Mouse (Mus musculus) cerebellum, adult 2 months (tissue): ENCODE measurements around the gene Kif5c. TPM values are rescaled to one million over a fixed set of nuclear protein-coding genes. Genes with fewer than 3 reads are reported as not detected.

ENCODE experiments used
- DNase-seq, 2 experiments: peaks; one replicate each; pipeline ENCODE4 v3.0.0; 2021
- H3K27ac ChIP-seq: fragments of 200-500 bp; 2 replicates; pipeline ENCODE4 v1.5.1; 2012; ENCODE audit warnings: low read length, control low read depth, inconsistent platforms; ENCODE audit not compliant: insufficient read depth
- H3K27me3 ChIP-seq: fragments of 200-500 bp; 2 replicates; pipeline ENCODE4 v1.6.1; 2012; ENCODE audit warnings: inconsistent platforms, mild to moderate bottlenecking, low read length, moderate library complexity; ENCODE audit not compliant: control insufficient read depth, insufficient read depth
- H3K4me1 ChIP-seq: fragments of 200-500 bp; 2 replicates; pipeline ENCODE4 v1.6.1; 2011; ENCODE audit warnings: low read length; ENCODE audit not compliant: control insufficient read depth, insufficient read depth
- H3K4me3 ChIP-seq: fragments of 200-500 bp; replicated peaks from 2 replicates; pipeline ENCODE3; 2011; ENCODE audit warnings: mild to moderate bottlenecking, low read depth, low read length, control low read depth; ENCODE audit not compliant: insufficient read depth
- CTCF ChIP-seq: fragments of 200-500 bp; IDR thresholded peaks from 2 replicates; pipeline ENCODE4 v1.5.1; 2011; ENCODE audit warnings: low read depth, mild to moderate bottlenecking, control low read depth, low read length, moderate library complexity, borderline replicate concordance; ENCODE audit not compliant: insufficient read depth
- POLR2A ChIP-seq: fragments of 200-500 bp; IDR thresholded peaks from 2 replicates; pipeline ENCODE4 v1.6.1; 2011; ENCODE audit warnings: low read length, control low read depth, borderline replicate concordance; ENCODE audit not compliant: insufficient read depth
- WGBS: fragments of 180-500 bp; shearing (Covaris S2); methylation state at CpG from one replicate; pipeline ENCODE4 v1.1.7; 2018; 5-methylcytosine and 5-hydroxymethylcytosine counted together
- polyA plus RNA-seq: library from polyadenylated mRNA; depleted of rRNA; stranded (reverse); fragments of >200 nt; gene quantifications from 2 replicates; pipeline ENCODE4 v1.2.3, GENCODE M21; 2012

Gene Kif5c
- polyA plus RNA-seq, 1 experiment: 257 TPM

DNA sequence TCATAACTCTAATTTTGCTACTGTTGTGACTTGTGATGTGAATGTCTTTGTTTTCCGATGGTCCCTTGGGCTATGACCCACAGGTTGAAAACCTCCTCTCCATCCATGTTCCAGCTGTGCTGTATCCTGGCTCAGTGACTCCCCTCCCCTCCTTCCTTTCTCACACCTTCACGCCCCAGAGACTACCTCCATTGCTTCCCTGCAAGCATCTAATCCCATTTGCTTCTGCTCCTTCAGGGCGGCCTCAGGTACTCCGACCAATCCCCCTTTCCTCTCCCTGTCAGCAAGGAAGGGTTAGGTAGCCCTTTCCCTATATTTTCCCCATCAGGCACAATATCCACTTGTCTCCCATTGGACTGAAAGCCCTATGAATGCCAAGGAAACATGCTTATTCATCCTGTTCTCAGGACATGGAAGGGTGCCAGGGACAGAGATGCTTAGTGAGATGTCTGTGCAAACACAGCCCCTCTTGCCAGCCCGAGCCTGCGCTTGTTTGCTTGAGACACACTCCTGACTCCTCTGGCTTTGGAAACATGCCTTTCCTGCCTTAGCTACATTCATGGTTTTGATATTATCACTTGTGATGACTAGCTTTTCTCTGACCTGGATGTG is 9.1 kb downstream of the Kif5c start:
- peaks cover 40% of the 10 kb centered on the region for H3K4me1 ChIP-seq
- H3K27me3 ChIP-seq: no peaks in the 10 kb centered on the region
- no peak for TF ChIP-seq CTCF
- no peak for TF ChIP-seq POLR2A
- WGBS: 21% methylated on average over 6 of the region's 6 CpGs
- no peak overlapping the region for H3K4me3 ChIP-seq
- peak overlapping the region; percentile 51 for H3K27ac ChIP-seq
- peak; percentile 71 to 90 for DNase-seq

DNA sequence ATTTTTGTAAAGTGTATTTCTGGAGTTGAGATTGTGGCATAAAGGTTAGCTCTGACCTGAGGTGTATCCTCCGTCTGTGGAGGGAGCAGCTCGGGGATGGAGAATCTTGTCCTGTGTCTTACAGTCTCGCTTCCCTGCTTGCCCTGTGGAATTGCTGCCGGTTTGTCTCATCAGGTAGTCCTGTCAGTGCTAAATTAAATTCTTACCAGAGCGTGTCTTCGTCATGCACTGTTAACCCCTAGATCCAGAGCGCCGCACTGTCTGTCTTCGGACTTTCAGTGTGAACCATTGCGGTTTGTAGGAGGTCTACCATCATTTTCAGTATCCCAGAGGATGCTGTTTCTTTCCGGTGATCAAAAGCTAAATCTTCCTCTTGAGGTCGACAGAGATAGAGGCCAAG is 10.1 kb downstream of the Kif5c start:
- WGBS: 58% methylated on average over 12 of the region's 12 CpGs
- peak in 1 of 2 experiments; percentile 45 for DNase-seq
- Histone ChIP-seq H3K4me1 (peaks cover 42% of the 10 kb centered on the region), H3K27ac (no peak overlapping the region), H3K27me3 (no peaks in the 10 kb centered on the region), H3K4me3 (no peak overlapping the region)
- TF ChIP-seq CTCF (no peak), POLR2A (no peak)

DNA sequence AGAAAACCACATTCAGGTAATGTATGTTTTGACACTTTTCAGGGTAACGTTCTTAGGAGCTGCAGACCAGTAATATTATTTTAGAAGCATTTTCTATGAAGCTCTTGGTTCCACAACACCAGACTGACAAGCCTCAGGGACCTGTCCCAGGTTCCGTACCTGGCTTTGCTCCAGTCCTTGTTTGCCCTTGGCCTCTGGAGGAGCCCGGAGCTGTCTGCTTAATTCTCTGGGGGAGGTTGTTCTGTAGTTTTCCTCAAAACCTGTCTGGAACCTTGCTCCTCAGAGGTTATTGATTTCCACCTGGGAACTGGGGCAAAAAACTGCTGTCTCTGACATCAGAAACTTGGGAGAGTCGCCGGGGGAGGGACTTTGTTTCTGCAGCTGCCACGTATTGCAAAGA is 11.5 kb downstream of the Kif5c start:
- peak; percentile 52 to 53 for DNase-seq
- WGBS: 58% methylated on average over 6 of the region's 6 CpGs
- Histone ChIP-seq H3K27ac (no peak overlapping the region), H3K4me1 (peaks cover 42% of the 10 kb centered on the region), H3K27me3 (no peaks in the 10 kb centered on the region), H3K4me3 (no peak overlapping the region)
- TF ChIP-seq POLR2A: no peak
- TF ChIP-seq CTCF: no peak

DNA sequence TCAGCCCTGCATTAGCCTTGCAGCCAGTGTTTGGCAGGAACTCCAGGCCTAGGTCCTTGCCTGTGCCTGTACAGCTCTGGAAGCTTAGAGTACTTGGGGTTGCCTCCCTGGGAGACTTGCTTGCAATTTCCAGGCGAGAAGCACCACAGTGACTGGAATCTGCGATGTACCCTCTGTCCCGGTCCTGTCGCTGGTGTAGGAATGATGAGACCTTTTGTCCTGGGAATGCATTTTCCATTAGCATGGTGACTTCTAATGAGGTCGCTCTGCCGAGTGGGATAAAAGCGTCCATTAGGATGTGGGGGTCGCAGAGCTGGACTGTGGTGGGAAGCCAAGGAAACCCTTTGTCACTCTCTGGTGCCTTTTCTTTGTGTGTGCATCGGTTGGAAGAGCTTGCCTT is 14.1 kb downstream of the Kif5c start:
- 43% methylated on average over 9 of the region's 9 CpGs for WGBS
- Histone ChIP-seq H3K4me1 (peaks cover 33% of the 10 kb centered on the region), H3K27me3 (no peaks in the 10 kb centered on the region), H3K27ac (no peak overlapping the region), H3K4me3 (no peak overlapping the region)
- no peak for DNase-seq
- TF ChIP-seq POLR2A (no peak), CTCF (no peak)

DNA sequence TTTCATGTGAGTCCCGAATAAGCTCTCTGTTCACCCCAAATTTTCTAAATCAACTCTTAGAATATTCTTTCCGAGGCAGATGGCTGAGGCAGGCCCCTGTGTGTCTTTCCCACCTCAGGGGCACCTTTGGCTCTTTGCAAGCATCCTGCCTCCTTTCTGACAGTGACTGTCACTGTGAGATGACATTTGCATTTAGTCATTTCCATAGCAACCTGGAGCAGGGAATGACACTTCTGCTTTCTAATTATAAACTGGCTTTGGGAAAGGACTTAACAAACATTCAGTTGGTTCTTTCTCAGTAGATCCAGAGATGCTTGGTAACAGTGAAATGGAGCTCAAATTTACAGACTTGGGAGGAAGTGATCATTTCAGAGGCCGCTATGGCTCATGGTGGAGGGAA is 23.7 kb downstream of the Kif5c start:
- DNase-seq: peak; percentile 35 to 64
- Histone ChIP-seq H3K4me1 (peaks cover 46% of the 10 kb centered on the region), H3K27me3 (no peaks in the 10 kb centered on the region), H3K27ac (peak overlapping the region; percentile 80; the same call in 1 of the 2 replicates), H3K4me3 (no peak overlapping the region)
- TF ChIP-seq POLR2A: no peak
- TF ChIP-seq CTCF: no peak
- 9% methylated on average over 3 of the region's 3 CpGs for WGBS

DNA sequence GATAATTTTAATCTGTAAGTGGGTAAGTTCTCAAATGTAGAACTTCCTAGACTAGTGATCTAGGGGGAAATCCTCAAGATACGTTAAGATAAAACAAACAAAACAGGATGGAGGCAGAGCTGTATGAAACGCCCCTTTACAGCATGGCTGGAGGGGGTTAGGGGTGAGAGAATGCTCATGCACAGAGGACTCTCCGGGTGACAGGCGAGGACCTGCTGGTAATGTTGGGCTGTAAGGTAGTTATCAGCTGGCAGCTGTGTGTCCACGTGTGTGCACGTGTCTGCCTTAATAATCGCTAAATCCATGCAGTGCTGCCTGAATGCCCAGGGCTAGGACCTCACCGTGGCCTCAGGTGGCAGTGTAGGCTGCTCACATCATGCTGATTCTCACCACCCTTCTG is 24.7 kb downstream of the Kif5c start:
- Histone ChIP-seq H3K4me1 (peaks cover 54% of the 10 kb centered on the region), H3K27ac (no peak overlapping the region), H3K4me3 (no peak overlapping the region), H3K27me3 (no peaks in the 10 kb centered on the region)
- WGBS: 55% methylated on average over 8 of the region's 8 CpGs
- DNase-seq: no peak
- no peak for TF ChIP-seq CTCF
- no peak for TF ChIP-seq POLR2A

DNA sequence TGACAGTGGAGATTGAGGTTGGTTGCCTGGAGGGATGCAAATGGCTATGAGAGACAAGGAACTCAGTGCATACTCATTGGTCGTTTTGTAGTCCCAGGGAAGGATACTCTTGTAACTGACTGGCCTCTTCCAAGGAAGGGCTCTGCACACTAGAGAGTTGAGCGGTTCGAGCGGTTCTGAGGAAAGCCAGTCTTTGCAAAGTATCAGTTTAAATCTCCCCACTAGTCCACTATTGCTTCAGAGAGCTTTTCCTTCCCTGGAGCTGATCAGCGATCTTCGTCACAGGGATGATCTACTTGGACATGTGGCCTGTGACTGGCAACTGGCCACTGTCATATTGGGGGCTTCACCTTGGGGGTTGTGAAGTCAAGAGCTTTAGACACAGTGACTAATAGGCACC is 28.5 kb downstream of the Kif5c start:
- 68% methylated on average over 6 of the region's 6 CpGs for WGBS
- H3K4me3 ChIP-seq: no peak overlapping the region
- H3K4me1 ChIP-seq: peaks cover 62% of the 10 kb centered on the region
- TF ChIP-seq POLR2A (no peak), CTCF (no peak)
- H3K27me3 ChIP-seq: no peaks in the 10 kb centered on the region
- H3K27ac ChIP-seq: no peak overlapping the region
- DNase-seq: peak in 1 of 2 experiments; percentile 7

DNA sequence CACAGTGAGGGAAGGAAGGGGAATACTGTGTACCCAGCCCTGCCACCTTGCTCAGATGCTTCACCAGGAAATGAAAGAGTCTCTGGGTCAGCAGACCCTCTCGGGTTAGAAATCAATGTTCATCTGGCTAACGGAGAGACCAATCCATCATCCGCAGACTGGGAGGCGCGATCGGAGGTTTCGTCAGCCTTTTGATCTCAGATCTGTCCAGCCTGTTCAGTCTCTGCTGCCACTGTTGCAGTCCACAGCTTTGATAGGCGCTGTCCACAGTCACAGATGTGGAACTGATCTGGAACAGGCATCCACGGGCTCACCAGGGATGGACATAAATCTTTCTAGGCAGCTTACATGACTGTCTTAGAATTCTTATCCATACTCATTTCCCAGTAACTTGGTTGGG is 29.2 kb downstream of the Kif5c start:
- DNase-seq: peak in 1 of 2 experiments; percentile 31
- H3K4me1 ChIP-seq: peaks cover 61% of the 10 kb centered on the region
- WGBS: 81% methylated on average over 9 of the region's 9 CpGs

More for the DNA sequence above, 29.2 kb downstream of the Kif5c start:
- Histone ChIP-seq H3K27me3 (no peaks in the 10 kb centered on the region), H3K4me3 (no peak overlapping the region), H3K27ac (peak overlapping the region; percentile 29; the same call in 1 of the 2 replicates)
- no peak for TF ChIP-seq POLR2A
